ENCODE assay signal across 14 mouse cellular contexts in the genomic region with DNA sequence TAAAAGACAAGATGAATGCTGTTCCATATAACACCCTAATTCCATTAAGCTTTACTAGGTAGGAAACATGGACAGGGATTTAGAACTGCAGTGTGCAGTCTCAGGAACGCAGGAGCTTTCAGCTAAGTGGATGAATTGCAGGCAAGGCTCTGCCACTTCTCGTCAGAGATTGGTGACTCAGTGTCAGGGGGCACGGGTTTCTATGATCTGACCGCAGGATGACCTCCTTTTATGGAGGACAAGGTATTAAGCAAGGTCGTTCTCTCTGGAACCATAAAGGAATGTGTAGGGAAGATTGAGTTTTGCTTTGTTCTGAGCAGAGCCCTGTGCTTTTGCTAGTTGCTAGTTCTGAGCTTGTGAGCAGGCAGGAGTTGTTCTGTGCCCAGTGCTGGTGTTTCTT.
DNase-seq lines count a peak whose midpoint lies in the region; ATAC-seq lines count a peak whose summit lies in the region.
"Had no signal": no experiment of that assay in that cellular context is flagged by ENCODE, and none has a peak within 500 bp of the region (broad histone marks: within the 10 kb centered on the region; RNA-seq: fewer than 3 reads in every experiment).

No protein-coding gene starts in this region.

- no peak for DNase-seq in kidney, adult 18-20 months
- peak; percentile 62 to 70 for DNase-seq in adrenal gland, postnatal 36 days
- peak; percentile 38 for DNase-seq in forelimb bud, embryonic 11.5 days (ENCODE audit: low read depth, low spot score)
- peak; percentile 45 for DNase-seq in retina, postnatal 1 day
- DNase-seq in midbrain, embryonic 10.5 days (ENCODE audit: low spot score) = no peak
- DNase-seq: heart, adult 2 months; kidney, adult 8-10 months; thymus, postnatal 36 days had no signal

- H3K4me2 ChIP-seq in kidney, embryonic 15.5 days = no peak overlapping the region
- H3K4me2 ChIP-seq: liver, embryonic 12.5 days had no signal

- no peak for ATAC-seq in kidney, embryonic 15.5 days (replicated peaks; ENCODE audit: low FRiP score)
- no peak for ATAC-seq in inflammation-experienced regulatory T-cells, adult 6 months
- ATAC-seq: activated CD4-positive, CD25-positive, alpha-beta regulatory T cell, adult 4 months; liver, embryonic 12.5 days had no signal

- no peak overlapping the region for H3K4me3 ChIP-seq in kidney, embryonic 15.5 days (replicated peaks)
- H3K4me3 ChIP-seq in midbrain, embryonic 10.5 days = no peak overlapping the region
- H3K4me3 ChIP-seq: heart, adult 2 months; liver, embryonic 12.5 days; myocyte had no signal

- no peaks in the 10 kb centered on the region for H3K4me1 ChIP-seq in kidney, embryonic 15.5 days
- peaks cover 6% of the 10 kb centered on the region for H3K4me1 ChIP-seq in midbrain, embryonic 10.5 days
- H3K4me1 ChIP-seq: liver, embryonic 12.5 days had no signal

- H3K27me3 ChIP-seq in kidney, embryonic 15.5 days = no peaks in the 10 kb centered on the region
- no peaks in the 10 kb centered on the region for H3K27me3 ChIP-seq in midbrain, embryonic 10.5 days (ENCODE audit: low read depth, poor library complexity, severe bottlenecking)
- H3K27me3 ChIP-seq: liver, embryonic 12.5 days had no signal

- no peaks in the 10 kb centered on the region for H3K9me3 ChIP-seq in kidney, embryonic 15.5 days (replicated peaks)
- H3K9me3 ChIP-seq in midbrain, embryonic 10.5 days (replicated peaks) = no peaks in the 10 kb centered on the region
- H3K9me3 ChIP-seq: liver, embryonic 12.5 days had no signal

- 0 out of 2 replicates have a peak overlapping the region, but pooled peaks have one; percentile 18 for H3K27ac ChIP-seq in kidney, embryonic 15.5 days
- no peak overlapping the region for H3K27ac ChIP-seq in midbrain, embryonic 10.5 days (replicated peaks)
- H3K27ac ChIP-seq: heart, adult 2 months; liver, embryonic 12.5 days; macrophage had no signal

- no peaks in the 10 kb centered on the region for H3K36me3 ChIP-seq in kidney, embryonic 15.5 days
- H3K36me3 ChIP-seq in midbrain, embryonic 10.5 days = no peaks in the 10 kb centered on the region
- H3K36me3 ChIP-seq: liver, embryonic 12.5 days had no signal

- WGBS in kidney, embryonic 15.5 days = 7% methylated on average over 5 of the region's 5 CpGs
- 46% methylated on average over 5 of the region's 5 CpGs for WGBS in midbrain, embryonic 10.5 days

- no peak overlapping the region for H3K9ac ChIP-seq in kidney, embryonic 15.5 days
- H3K9ac ChIP-seq: liver, embryonic 12.5 days had no signal

Comparison
In these comparisons a context has a peak if more than half of its experiments do, and no peak if none do; other contexts are left out.
1. DNase-seq: peak in adrenal gland, postnatal 36 days (2 of 2), forelimb bud, embryonic 11.5 days (single experiment) and retina, postnatal 1 day (single experiment); none in kidney, adult 18-20 months (single experiment) and midbrain, embryonic 10.5 days (single experiment).